Mouse (Mus musculus): ENCODE measurements around the gene Cacna2d1. TPM values are rescaled to one million over a fixed set of nuclear protein-coding genes. Genes with fewer than 3 reads are reported as not detected.

The Cacna2d1 gene
- polyA plus RNA-seq (2012; rRNA removed), result 36.0 and 36.4 TPM in 2 replicates

DNA sequence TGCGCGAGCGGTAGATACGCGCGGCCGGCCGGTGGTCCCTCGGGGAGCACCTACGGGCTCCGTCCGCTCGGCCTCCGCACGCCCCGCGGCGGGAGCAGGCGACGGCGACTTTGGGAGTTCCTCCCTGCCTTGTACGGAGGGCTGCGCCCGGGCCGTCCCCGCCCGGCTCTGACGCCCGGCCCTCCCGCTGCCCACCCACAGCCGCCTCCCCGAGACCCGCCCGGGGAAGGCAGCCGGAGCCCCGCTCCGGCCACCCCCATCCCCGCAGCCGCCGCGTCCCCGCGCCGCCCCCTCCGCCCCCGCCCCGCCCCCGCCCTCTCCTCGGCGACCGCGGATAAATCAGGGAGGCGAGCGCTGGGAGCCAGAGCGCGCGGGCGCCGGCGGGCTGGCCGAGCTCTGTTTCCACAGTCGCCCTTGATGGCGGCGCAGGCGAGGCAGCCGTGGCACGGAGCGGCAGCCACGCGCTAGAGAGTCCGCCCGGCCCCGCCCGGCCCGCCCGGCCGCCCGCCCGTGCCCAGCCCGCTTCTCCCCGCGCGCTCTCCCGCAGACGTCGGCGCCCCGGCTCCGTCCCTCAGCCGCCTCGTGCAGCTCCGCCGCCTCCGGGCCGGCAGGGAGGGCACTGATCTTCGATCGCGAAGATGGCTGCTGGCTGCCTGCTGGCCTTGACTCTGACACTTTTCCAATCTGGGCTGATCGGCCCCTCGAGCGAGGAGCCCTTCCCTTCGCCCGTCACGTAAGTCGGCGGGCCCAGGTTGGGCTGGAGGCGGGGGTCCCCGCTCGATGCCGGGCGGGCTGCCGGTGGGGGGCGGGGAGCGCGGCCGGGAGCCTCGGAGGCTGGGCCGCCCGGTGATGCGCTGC lies at the start of gene Cacna2d1:
Gene Cacna2d1 (plus strand): TSS at position 316 of the 858 bp plus-strand sequence.

Other genes starting within 250 kb of the Cacna2d1 start
- gene Speer4c, start 220.4 kb upstream of the Cacna2d1 start, polyA plus RNA-seq (2012; rRNA removed), result not detected in 2 replicates